Mouse (Mus musculus): Measurements from ENCODE around the gene Ggta1. TPM values are rescaled to one million over a fixed set of nuclear protein-coding genes. Genes with fewer than 3 reads are reported as not detected.
A peak's percentile ranks its signal among the peaks of the same experiment; 100 is the strongest.

Gene Ggta1
- 10 to 100 TPM; 19.0 to 22.5 TPM for total RNA-seq (2021)

GRCm38 (mm10) chr2:35462791-35463281 lies at the start of gene Ggta1:
TSS of gene Ggta1 (minus strand) at chr2:35463231.
- intact Hi-C loops (cut with DNase I): no loop called here
- DNase-seq: peak in 1 of 2 experiments; percentile 31

GRCm38 (mm10) chr2:35512226-35512625 lies 49.2 kb upstream of the Ggta1 start:
- intact Hi-C loops (cut with DNase I): loop anchor here (5.0 kb wide), 2 partner anchors 65 to 215 kb away; no protein-coding TSS in a partner anchor
- DNase-seq: no peak

GRCm38 (mm10) chr2:35510920-35511319 lies 47.9 kb upstream of the Ggta1 start:
- intact Hi-C loops (cut with DNase I): loop anchor here (2.0 to 5.0 kb wide), 3 partner anchors 64 to 214 kb away; no protein-coding TSS in a partner anchor
- DNase-seq: peak in 1 of 2 experiments; percentile 21

- intact Hi-C loops (cut with DNase I): loop anchor here (2.0 to 5.0 kb wide), 4 partner anchors 63 to 213 kb away; no protein-coding TSS in a partner anchor
- DNase-seq: no peak
Measured at GRCm38 (mm10) chr2:35509888-35510287, 46.9 kb upstream of the Ggta1 start.

- intact Hi-C loops (cut with DNase I): loop anchor here (2.0 kb wide), 1 partner anchor 77 kb away; no protein-coding TSS in a partner anchor
- no peak for DNase-seq
Measured at GRCm38 (mm10) chr2:35509343-35509667, 46.3 kb upstream of the Ggta1 start.

- intact Hi-C loops (cut with DNase I): loop anchor here (2.0 kb wide), 1 partner anchor 76 kb away; no protein-coding TSS in a partner anchor
- peak; percentile 65 to 68 for DNase-seq
Measured at GRCm38 (mm10) chr2:35508597-35509342, 45.7 kb upstream of the Ggta1 start.

- intact Hi-C loops (cut with DNase I): no loop called here
- peak in 1 of 2 experiments; percentile 21 for DNase-seq
Measured at GRCm38 (mm10) chr2:35507191-35507511, 44.1 kb upstream of the Ggta1 start.

GRCm38 (mm10) chr2:35506311-35507190 lies 43.5 kb upstream of the Ggta1 start:
- peak in 1 of 2 experiments; percentile 26 for DNase-seq

GRCm38 (mm10) chr2:35505519-35506286 lies 42.7 kb upstream of the Ggta1 start:
- intact Hi-C loops (cut with DNase I): loop anchor here (2.0 kb wide), 1 partner anchor 45 kb away; no protein-coding TSS in a partner anchor
- DNase-seq: no peak

More at GRCm38 (mm10) chr2:35506311-35507190, 43.5 kb upstream of the Ggta1 start:
- intact Hi-C loops (cut with DNase I): no loop called here

GRCm38 (mm10) chr2:35504417-35504776 lies 41.4 kb upstream of the Ggta1 start:
- intact Hi-C loops (cut with DNase I): loop anchor here (2.0 kb wide), 1 partner anchor 44 kb away; no protein-coding TSS in a partner anchor
- DNase-seq: no peak

- intact Hi-C loops (cut with DNase I): loop anchor here (2.0 kb wide), 1 partner anchor 43 kb away; no protein-coding TSS in a partner anchor
- DNase-seq: no peak
Measured at GRCm38 (mm10) chr2:35503723-35504416, 40.8 kb upstream of the Ggta1 start.

- DNase-seq: no peak
- intact Hi-C loops (cut with DNase I): no loop called here
Measured at GRCm38 (mm10) chr2:35503021-35503722, 40.1 kb upstream of the Ggta1 start.

GRCm38 (mm10) chr2:35502561-35502960 lies 39.5 kb upstream of the Ggta1 start:
- intact Hi-C loops (cut with DNase I): no loop called here
- no peak for DNase-seq

GRCm38 (mm10) chr2:35499474-35499873 lies 36.4 kb upstream of the Ggta1 start:
- no peak for DNase-seq
- intact Hi-C loops (cut with DNase I): no loop called here

GRCm38 (mm10) chr2:35498961-35499360 lies 35.9 kb upstream of the Ggta1 start:
- intact Hi-C loops (cut with DNase I): no loop called here
- no peak for DNase-seq

- intact Hi-C loops (cut with DNase I): no loop called here
- DNase-seq: no peak
Measured at GRCm38 (mm10) chr2:35497662-35498196, 34.7 kb upstream of the Ggta1 start.

- intact Hi-C loops (cut with DNase I): no loop called here
- no peak for DNase-seq
Measured at GRCm38 (mm10) chr2:35496279-35497013, 33.4 kb upstream of the Ggta1 start.

Data from heart, postnatal 36 days (tissue).